Mouse (Mus musculus): Measurements from ENCODE around the gene Lck. TPM values are rescaled to one million over a fixed set of nuclear protein-coding genes. Genes with fewer than 3 reads are reported as not detected.

Lck gene
- 7.9 and 8.1 TPM in 2 replicates for polyA plus RNA-seq (2014; fragmentation: Nextera tagmentation; extraction: Ambion mirVana)

GRCm38 (mm10) chr4:129573430-129573829 is at the start of gene Lck:
Gene Lck, minus strand, starts transcription at chr4:129573641.
- ATAC-seq (replicated peaks; ENCODE audit: low FRiP score, low TSS enrichment, low read depth) (no peak), DNase-seq (ENCODE audit: low spot score) (no peak)
- H3K4me1 ChIP-seq (replicated peaks; ENCODE audit: control insufficient read depth, insufficient read depth, low read length), result no peaks in the 10 kb centered on the region
- H3K27me3 ChIP-seq (replicated peaks; ENCODE audit: control insufficient read depth, insufficient read depth, low read length), result no peaks in the 10 kb centered on the region
- H3K4me3 ChIP-seq (ENCODE audit: low read depth, low read length), result no peak within 1 kb of the TSS
- H3K36me3 ChIP-seq (ENCODE audit: control insufficient read depth, insufficient read depth, low read length), result no peaks in the 10 kb centered on the region
- no peaks in the 10 kb centered on the region for H3K9me3 ChIP-seq (ENCODE audit: control insufficient read depth, low read length)
- H3K27ac ChIP-seq (ENCODE audit: low read depth), result no peak within 1 kb of the TSS
- H3K9ac ChIP-seq (ENCODE audit: low read length), result no peak within 1 kb of the TSS
- no peak within 1 kb of the TSS for H3K4me2 ChIP-seq (ENCODE audit: low read length)
- WGBS, result 87% methylated on average over 8 of the region's 8 CpGs

DNA sequence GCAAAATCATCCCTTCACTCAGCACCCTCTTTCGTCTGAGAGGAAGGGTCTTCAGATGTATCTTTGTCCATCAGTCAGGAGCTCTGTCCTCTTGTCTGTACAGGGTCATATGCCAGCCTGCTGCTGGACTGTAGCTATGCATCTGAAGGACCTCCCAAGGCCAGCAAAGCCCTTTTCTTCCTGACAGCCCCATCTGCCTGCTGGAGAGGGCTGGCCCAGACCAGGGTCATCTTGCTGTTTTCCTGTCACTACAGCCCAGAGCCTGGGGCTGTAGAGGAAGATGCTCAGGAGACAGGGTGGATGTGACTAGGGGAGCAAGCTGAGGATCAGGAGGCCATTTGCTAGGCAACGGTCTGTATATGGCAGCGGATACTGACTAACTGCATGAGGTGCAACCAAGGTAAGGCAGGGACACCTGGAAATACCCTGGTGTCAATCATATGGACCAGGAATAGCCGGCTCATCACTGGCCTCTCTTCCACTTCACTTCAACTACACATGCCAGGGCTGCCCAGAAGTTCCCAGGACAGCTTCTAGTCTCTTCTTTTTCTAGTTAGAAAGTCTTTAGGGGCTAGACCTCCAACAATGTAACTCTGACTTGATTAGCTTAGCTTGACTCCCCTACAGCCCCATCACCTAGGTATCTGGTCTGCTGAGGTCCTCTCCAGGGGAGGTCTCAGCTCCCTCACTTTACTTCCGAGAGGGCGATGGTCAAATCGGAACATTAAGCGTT is 49.5 kb upstream of the Lck start:
- no peak for ATAC-seq (replicated peaks; ENCODE audit: low FRiP score, low TSS enrichment, low read depth)
- H3K9me3 ChIP-seq (ENCODE audit: control insufficient read depth, low read length), result no peaks in the 10 kb centered on the region
- peak overlapping the region; percentile 74 for H3K9ac ChIP-seq (ENCODE audit: low read length)
- H3K27me3 ChIP-seq (replicated peaks; ENCODE audit: control insufficient read depth, insufficient read depth, low read length), result no peaks in the 10 kb centered on the region
- H3K4me1 ChIP-seq (replicated peaks; ENCODE audit: control insufficient read depth, insufficient read depth, low read length), result peaks cover 29% of the 10 kb centered on the region
- H3K4me3 ChIP-seq (ENCODE audit: low read depth, low read length), result peak overlapping the region; percentile 73
- H3K27ac ChIP-seq (ENCODE audit: low read depth), result peak overlapping the region; percentile 81
- no peak for DNase-seq (ENCODE audit: low spot score)
- peaks cover 15% of the 10 kb centered on the region for H3K36me3 ChIP-seq (ENCODE audit: control insufficient read depth, insufficient read depth, low read length)
- peak overlapping the region; percentile 83 for H3K4me2 ChIP-seq (ENCODE audit: low read length)
- 17% methylated on average over 8 of the region's 8 CpGs for WGBS

GRCm38 (mm10) chr4:129622120-129622802 is 48.8 kb upstream of the Lck start:
- no peak overlapping the region for H3K27ac ChIP-seq (ENCODE audit: low read depth)
- H3K9ac ChIP-seq (ENCODE audit: low read length), result no peak overlapping the region
- H3K4me3 ChIP-seq (ENCODE audit: low read depth, low read length), result no peak overlapping the region
- no peak for ATAC-seq (replicated peaks; ENCODE audit: low FRiP score, low TSS enrichment, low read depth)
- peak overlapping the region; percentile 83; the same call in 1 of the 2 replicates for H3K4me2 ChIP-seq (ENCODE audit: low read length)
- WGBS, result 81% methylated on average over 11 of the region's 11 CpGs
- no peaks in the 10 kb centered on the region for H3K27me3 ChIP-seq (replicated peaks; ENCODE audit: control insufficient read depth, insufficient read depth, low read length)
- peaks cover 10% of the 10 kb centered on the region for H3K36me3 ChIP-seq (ENCODE audit: control insufficient read depth, insufficient read depth, low read length)
- H3K4me1 ChIP-seq (replicated peaks; ENCODE audit: control insufficient read depth, insufficient read depth, low read length), result peaks cover 29% of the 10 kb centered on the region
- no peak for DNase-seq (ENCODE audit: low spot score)
- no peaks in the 10 kb centered on the region for H3K9me3 ChIP-seq (ENCODE audit: control insufficient read depth, low read length)

DNA sequence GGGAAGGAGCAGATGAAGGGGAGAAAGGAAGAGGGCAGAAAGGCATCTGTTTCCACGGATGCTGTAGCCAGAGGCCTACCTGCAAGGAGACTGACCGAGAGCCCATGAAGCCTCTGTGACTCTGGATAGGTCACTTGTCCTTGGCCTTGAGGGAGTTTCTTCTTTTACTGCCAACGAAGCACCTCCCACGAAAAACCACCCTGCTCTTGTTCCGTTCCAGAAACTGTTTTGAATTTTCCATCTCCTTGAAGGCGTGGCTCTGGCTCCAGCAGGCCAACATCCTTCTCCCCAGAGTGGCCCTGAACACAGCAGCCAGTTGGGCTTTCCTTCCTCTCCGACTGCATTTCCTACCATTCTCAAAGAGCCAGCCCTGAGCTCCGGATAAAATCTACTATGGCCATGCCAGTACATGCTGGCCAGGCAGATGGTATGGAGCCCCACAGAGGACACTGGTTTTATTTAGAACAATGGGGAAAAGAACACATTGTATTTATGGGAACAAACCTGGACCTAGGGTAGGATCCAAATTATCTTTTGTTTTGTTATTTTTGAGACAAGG is 47.9 kb upstream of the Lck start:
- Histone ChIP-seq H3K4me3 (ENCODE audit: low read depth, low read length) (no peak overlapping the region), H3K27ac (ENCODE audit: low read depth) (no peak overlapping the region), H3K27me3 (replicated peaks; ENCODE audit: control insufficient read depth, insufficient read depth, low read length) (no peaks in the 10 kb centered on the region), H3K4me2 (ENCODE audit: low read length) (no peak overlapping the region), H3K36me3 (ENCODE audit: control insufficient read depth, insufficient read depth, low read length) (peaks cover 11% of the 10 kb centered on the region), H3K4me1 (replicated peaks; ENCODE audit: control insufficient read depth, insufficient read depth, low read length) (peaks cover 29% of the 10 kb centered on the region), H3K9me3 (ENCODE audit: control insufficient read depth, low read length) (no peaks in the 10 kb centered on the region), H3K9ac (ENCODE audit: low read length) (no peak overlapping the region)
- no peak for ATAC-seq (replicated peaks; ENCODE audit: low FRiP score, low TSS enrichment, low read depth)
- 79% methylated on average over 8 of the region's 8 CpGs for WGBS
- no peak for DNase-seq (ENCODE audit: low spot score)

GRCm38 (mm10) chr4:129620419-129621282 is 47.2 kb upstream of the Lck start:
- Histone ChIP-seq H3K36me3 (ENCODE audit: control insufficient read depth, insufficient read depth, low read length) (peaks cover 19% of the 10 kb centered on the region), H3K27ac (ENCODE audit: low read depth) (no peak overlapping the region), H3K27me3 (replicated peaks; ENCODE audit: control insufficient read depth, insufficient read depth, low read length) (no peaks in the 10 kb centered on the region), H3K9ac (ENCODE audit: low read length) (no peak overlapping the region), H3K4me2 (ENCODE audit: low read length) (no peak overlapping the region), H3K4me1 (replicated peaks; ENCODE audit: control insufficient read depth, insufficient read depth, low read length) (peaks cover 28% of the 10 kb centered on the region), H3K9me3 (ENCODE audit: control insufficient read depth, low read length) (no peaks in the 10 kb centered on the region), H3K4me3 (ENCODE audit: low read depth, low read length) (no peak overlapping the region)
- DNase-seq (ENCODE audit: low spot score), result no peak
- WGBS, result 85% methylated on average over 11 of the region's 11 CpGs
- no peak for ATAC-seq (replicated peaks; ENCODE audit: low FRiP score, low TSS enrichment, low read depth)

DNA sequence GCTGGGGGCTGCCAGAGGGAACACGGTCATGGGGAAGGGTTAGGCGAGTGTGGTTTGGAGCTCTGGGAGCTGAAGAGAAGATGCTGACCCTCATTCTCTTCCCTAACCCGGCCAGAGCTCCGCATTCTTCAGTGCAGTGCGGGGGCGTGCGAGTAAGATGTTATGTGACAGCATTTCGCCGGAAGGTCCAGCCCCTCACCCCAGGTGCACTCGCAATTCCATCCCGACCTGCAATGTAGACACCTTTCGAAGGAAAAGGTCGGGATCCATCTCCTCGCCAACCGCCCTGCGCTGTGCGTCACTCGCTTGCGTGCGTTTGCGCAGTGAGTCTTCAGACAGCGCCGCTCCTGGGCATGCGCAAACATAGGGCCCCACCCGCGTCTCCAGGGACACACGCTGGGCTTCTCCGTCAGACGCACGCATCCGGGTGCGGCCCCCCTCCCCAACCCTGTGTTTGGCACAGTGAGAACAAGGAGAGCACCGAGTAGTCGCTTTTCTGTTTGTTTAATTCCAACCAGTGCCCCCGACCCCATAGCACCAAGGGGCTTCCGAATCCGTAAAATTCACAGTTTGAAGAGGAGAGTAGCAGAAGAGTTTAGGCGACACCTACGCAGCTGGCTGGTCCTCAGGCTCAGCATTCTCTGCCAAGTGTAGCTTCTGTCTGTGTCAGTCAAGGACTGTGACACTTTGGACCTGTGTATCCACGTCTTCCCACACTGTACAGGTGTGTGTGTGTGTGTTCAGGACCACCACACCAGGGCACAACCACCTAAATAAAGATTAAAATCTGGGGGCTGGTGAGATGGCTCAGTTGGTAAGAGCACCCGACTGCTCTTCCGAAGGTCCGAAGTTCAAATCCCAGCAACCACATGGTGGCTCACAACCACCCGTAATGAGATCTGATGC is 45.6 kb upstream of the Lck start, which contains the start of gene Iqcc:
Gene Iqcc (minus strand): TSS at position 314 of the 906 bp plus-strand sequence.
- peak within 1 kb of the TSS; percentile 77 for H3K4me3 ChIP-seq (ENCODE audit: low read depth, low read length)
- no peaks in the 10 kb centered on the region for H3K9me3 ChIP-seq (ENCODE audit: control insufficient read depth, low read length)
- peak; percentile 88 for ATAC-seq (replicated peaks; ENCODE audit: low FRiP score, low TSS enrichment, low read depth)
- H3K27ac ChIP-seq (ENCODE audit: low read depth), result peak within 1 kb of the TSS; percentile 82
- peak; percentile 92 for DNase-seq (ENCODE audit: low spot score)
- 5% methylated on average over 43 of the region's 44 CpGs for WGBS
- peaks cover 16% of the 10 kb centered on the region for H3K4me1 ChIP-seq (replicated peaks; ENCODE audit: control insufficient read depth, insufficient read depth, low read length)
- H3K4me2 ChIP-seq (ENCODE audit: low read length), result peak within 1 kb of the TSS; percentile 87
- H3K36me3 ChIP-seq (ENCODE audit: control insufficient read depth, insufficient read depth, low read length), result peaks cover 19% of the 10 kb centered on the region
- H3K9ac ChIP-seq (ENCODE audit: low read length), result peak within 1 kb of the TSS; percentile 83
- H3K27me3 ChIP-seq (replicated peaks; ENCODE audit: control insufficient read depth, insufficient read depth, low read length), result no peaks in the 10 kb centered on the region

- Histone ChIP-seq H3K4me1 (replicated peaks; ENCODE audit: control insufficient read depth, insufficient read depth, low read length) (peaks cover 13% of the 10 kb centered on the region), H3K36me3 (ENCODE audit: control insufficient read depth, insufficient read depth, low read length) (peaks cover 19% of the 10 kb centered on the region), H3K9ac (ENCODE audit: low read length) (peak overlapping the region; percentile 83), H3K27ac (ENCODE audit: low read depth) (0 out of 2 replicates have a peak overlapping the region, but pooled peaks have one; percentile 71), H3K27me3 (replicated peaks; ENCODE audit: control insufficient read depth, insufficient read depth, low read length) (no peaks in the 10 kb centered on the region), H3K9me3 (ENCODE audit: control insufficient read depth, low read length) (no peaks in the 10 kb centered on the region), H3K4me3 (ENCODE audit: low read depth, low read length) (peak overlapping the region; percentile 77), H3K4me2 (ENCODE audit: low read length) (peak overlapping the region; percentile 87)
- 94% methylated on average over 5 of the region's 5 CpGs for WGBS
- ATAC-seq (replicated peaks; ENCODE audit: low FRiP score, low TSS enrichment, low read depth) (no peak), DNase-seq (ENCODE audit: low spot score) (no peak)
Observed at GRCm38 (mm10) chr4:129618031-129618430, 44.6 kb upstream of the Lck start.

All from intestine, embryonic 14.5 days (tissue).